Mouse (Mus musculus) bone marrow macrophage, adult 2 months (primary cell): ENCODE results near the gene Ppp2r1a.

ENCODE experiments used
- CTCF ChIP-seq: IDR thresholded peaks from 2 replicates; pipeline ENCODE4 v1.5.1; 2012; ENCODE audit warnings: low read depth, mild to moderate bottlenecking, low read length, moderate library complexity
- POLR2A ChIP-seq: IDR thresholded peaks from 2 replicates; pipeline ENCODE4 v1.6.1; 2012; ENCODE audit warnings: mild to moderate bottlenecking, low read depth, low read length, borderline replicate concordance

DNA sequence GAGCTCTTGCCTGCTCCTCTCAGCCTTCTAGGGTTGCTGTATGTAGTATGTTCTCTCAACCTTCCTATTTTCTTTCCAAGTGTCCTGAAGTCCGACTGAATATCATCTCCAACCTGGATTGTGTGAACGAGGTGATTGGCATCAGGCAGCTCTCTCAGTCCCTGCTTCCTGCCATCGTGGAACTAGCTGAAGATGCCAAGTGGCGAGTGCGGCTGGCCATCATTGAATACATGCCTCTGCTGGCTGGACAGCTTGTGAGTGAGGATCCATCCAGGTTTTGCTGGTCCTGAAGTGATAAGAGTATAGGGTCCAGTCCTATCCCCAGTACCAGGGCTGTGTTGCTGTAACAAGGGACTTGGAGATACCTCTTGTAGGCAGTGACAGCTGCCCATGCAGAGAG, 15.3 kb downstream of the Ppp2r1a start:
- TF ChIP-seq POLR2A (no peak), CTCF (no peak)
